Mouse (Mus musculus): ENCODE data around the gene Borcs5. TPM values are rescaled to one million over a fixed set of nuclear protein-coding genes. Genes with fewer than 3 reads are reported as not detected.
"Not testable (repeated sequence)": the region's sequence is repeated elsewhere in the genome, so short reads cannot be mapped to it uniquely, and the experiment has no call there.

The Borcs5 gene
- polyA plus RNA-seq, 1 experiment, result 7.1 TPM

DNA sequence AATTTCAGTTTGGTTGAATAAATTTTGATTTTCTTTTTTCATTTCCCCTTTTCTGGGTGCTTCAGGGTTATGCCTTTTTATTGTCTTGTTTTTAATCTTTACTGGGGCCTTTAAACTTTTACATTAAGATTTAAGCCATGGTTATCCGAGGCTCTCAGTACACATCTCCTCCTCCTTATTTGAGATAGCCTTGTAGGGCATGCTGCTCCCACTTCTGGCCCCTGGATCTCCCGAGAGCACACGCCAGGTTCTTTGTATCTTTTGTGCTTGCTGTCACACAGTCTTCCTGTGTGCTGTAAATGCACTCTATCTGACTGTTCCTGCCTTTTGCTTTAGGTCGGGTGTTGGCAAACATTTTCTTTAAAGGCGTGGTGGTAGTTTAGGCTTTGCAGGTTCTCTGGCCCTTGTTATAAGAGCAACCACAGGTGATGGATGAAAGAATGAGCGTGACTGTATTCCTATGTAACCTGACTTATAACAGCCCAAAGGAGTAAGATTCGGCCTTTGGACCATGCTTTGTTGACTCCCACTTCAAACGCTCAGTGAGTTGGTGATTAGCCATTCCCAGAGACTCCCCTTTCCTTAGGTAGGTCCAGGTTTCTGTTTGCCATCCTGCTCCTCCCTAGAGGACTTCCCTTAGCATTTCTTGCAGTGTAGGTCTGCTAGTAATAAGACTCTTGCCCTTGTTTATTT lies 21.6 kb downstream of the Borcs5 start:
- no peak overlapping the region for H3K27ac ChIP-seq (ENCODE audit: insufficient read depth, low read length)
- peaks cover 3% of the 10 kb centered on the region; the same call in 1 of the 2 replicates for H3K4me1 ChIP-seq (ENCODE audit: control insufficient read depth, insufficient read depth, low read length)
- TF ChIP-seq POLR2A (IDR thresholded peaks at IDR 0.05; ENCODE audit: low read depth, low read length) (no peak), CTCF (IDR thresholded peaks at IDR 0.05; ENCODE audit: borderline replicate concordance, insufficient read depth, low read length) (no peak)
- H3K4me3 ChIP-seq (ENCODE audit: insufficient read depth, low read length), result no peak overlapping the region

DNA sequence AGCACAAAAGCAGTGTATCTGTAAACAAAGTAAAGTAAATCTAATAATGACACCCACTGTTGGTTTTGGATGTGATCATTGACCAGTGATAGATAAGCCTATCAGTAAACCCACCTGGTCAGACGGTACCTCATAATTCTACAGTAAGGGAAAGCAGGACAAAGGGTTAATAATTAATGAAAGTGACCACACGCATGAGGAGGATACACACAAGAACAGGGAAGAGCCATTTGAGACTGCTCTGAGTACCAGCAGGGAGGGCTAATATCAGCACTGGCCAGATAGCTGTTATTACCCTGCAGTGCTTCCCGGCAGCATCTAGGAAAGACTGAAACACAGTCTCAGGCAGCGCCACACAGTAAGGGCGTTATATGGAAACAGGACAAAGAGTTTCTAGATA lies 25.3 kb downstream of the Borcs5 start:
- Histone ChIP-seq H3K27ac (ENCODE audit: insufficient read depth, low read length) (no peak overlapping the region), H3K4me3 (ENCODE audit: insufficient read depth, low read length) (no peak overlapping the region), H3K4me1 (ENCODE audit: control insufficient read depth, insufficient read depth, low read length) (peaks cover 3% of the 10 kb centered on the region; the same call in 1 of the 2 replicates)
- no peak for TF ChIP-seq POLR2A (IDR thresholded peaks at IDR 0.05; ENCODE audit: low read depth, low read length)

DNA sequence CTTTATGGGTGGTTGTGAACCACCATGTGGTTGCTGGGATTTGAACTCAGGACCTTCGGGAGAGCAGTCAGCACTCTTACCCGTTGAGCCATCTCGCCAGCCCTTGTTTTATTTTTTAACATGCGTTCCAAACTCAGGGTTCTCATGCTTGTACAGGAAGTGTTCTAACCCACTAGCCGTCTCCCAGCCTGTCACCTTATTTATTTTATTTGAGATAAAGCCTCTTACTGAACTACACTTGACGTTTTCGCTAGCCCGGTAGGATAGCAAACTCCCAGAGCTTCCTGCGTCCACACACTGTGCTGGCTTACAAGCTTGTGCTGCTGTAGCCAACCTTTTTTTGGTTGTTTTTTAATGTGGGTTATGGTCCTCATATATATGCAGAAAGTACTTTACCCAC lies 26.5 kb downstream of the Borcs5 start:
- Histone ChIP-seq H3K4me3 (ENCODE audit: insufficient read depth, low read length) (no peak overlapping the region), H3K27ac (ENCODE audit: insufficient read depth, low read length) (no peak overlapping the region), H3K4me1 (ENCODE audit: control insufficient read depth, insufficient read depth, low read length) (peaks cover 6% of the 10 kb centered on the region)
- TF ChIP-seq POLR2A (IDR thresholded peaks at IDR 0.05; ENCODE audit: low read depth, low read length) (no peak), CTCF (IDR thresholded peaks at IDR 0.05; ENCODE audit: borderline replicate concordance, insufficient read depth, low read length) (no peak)

- no peak overlapping the region for H3K4me3 ChIP-seq (ENCODE audit: insufficient read depth, low read length)
- TF ChIP-seq CTCF (IDR thresholded peaks at IDR 0.05; ENCODE audit: borderline replicate concordance, insufficient read depth, low read length), result no peak
- no peak for TF ChIP-seq POLR2A (IDR thresholded peaks at IDR 0.05; ENCODE audit: low read depth, low read length)
- H3K27ac ChIP-seq (ENCODE audit: insufficient read depth, low read length), result peak overlapping the region; percentile 78
- H3K4me1 ChIP-seq (ENCODE audit: control insufficient read depth, insufficient read depth, low read length), result peaks cover 16% of the 10 kb centered on the region
Measured at GRCm38 (mm10) chr6:134668519-134668918, 29.2 kb downstream of the Borcs5 start.

DNA sequence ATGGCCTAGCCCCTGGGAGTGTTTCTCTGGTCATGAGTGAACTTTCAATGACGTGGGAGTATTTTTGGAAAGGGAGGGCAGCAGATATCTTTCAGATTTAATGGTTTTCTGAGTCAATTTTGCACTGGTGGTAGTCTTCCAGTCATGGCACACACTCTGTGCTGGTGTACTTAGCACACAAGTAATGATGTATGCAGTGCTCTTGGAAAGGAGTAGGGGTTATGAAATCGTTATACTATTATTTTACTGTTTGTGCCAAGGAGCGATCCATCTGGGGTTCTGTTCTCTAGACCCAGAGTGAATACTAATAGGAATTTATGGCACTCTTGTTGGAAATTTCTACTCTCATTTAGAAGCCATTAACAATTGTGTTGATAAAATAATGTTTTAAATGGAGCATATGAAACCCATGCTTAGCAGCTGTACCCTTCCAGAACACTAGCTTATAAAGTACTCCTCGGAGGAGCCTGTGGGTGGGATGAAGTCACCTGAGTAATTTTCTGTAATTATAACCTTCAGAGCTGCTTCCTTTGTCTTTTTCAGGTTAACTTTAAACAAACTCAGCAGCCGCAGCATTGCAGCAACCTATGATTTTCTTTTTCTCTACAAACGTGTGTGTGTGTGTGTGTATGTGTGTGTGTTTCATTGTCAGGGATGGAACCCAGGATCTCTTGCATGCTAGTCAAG lies 30.0 kb downstream of the Borcs5 start:
- TF ChIP-seq POLR2A (IDR thresholded peaks at IDR 0.05; ENCODE audit: low read depth, low read length) (no peak), CTCF (IDR thresholded peaks at IDR 0.05; ENCODE audit: borderline replicate concordance, insufficient read depth, low read length) (no peak)
- Histone ChIP-seq H3K4me1 (ENCODE audit: control insufficient read depth, insufficient read depth, low read length) (peaks cover 16% of the 10 kb centered on the region), H3K27ac (ENCODE audit: insufficient read depth, low read length) (peak overlapping the region; percentile 78), H3K4me3 (ENCODE audit: insufficient read depth, low read length) (no peak overlapping the region)

GRCm38 (mm10) chr6:134670881-134671411 lies 31.6 kb downstream of the Borcs5 start:
- H3K4me1 ChIP-seq (ENCODE audit: control insufficient read depth, insufficient read depth, low read length), result peaks cover 16% of the 10 kb centered on the region
- peak overlapping the region; percentile 67 for H3K27ac ChIP-seq (ENCODE audit: insufficient read depth, low read length)
- no peak overlapping the region for H3K4me3 ChIP-seq (ENCODE audit: insufficient read depth, low read length)
- TF ChIP-seq CTCF (IDR thresholded peaks at IDR 0.05; ENCODE audit: borderline replicate concordance, insufficient read depth, low read length), result no peak
- TF ChIP-seq POLR2A (IDR thresholded peaks at IDR 0.05; ENCODE audit: low read depth, low read length), result no peak

GRCm38 (mm10) chr6:134673712-134674111 lies 34.4 kb downstream of the Borcs5 start:
- not testable (repeated sequence) for H3K4me3 ChIP-seq (ENCODE audit: insufficient read depth, low read length); H3K27ac ChIP-seq (ENCODE audit: insufficient read depth, low read length)
- peaks cover 16% of the 10 kb centered on the region for H3K4me1 ChIP-seq (ENCODE audit: control insufficient read depth, insufficient read depth, low read length)

- Histone ChIP-seq H3K27ac (ENCODE audit: insufficient read depth, low read length) (no peak overlapping the region), H3K4me3 (ENCODE audit: insufficient read depth, low read length) (no peak overlapping the region), H3K4me1 (ENCODE audit: control insufficient read depth, insufficient read depth, low read length) (peaks cover 2% of the 10 kb centered on the region; the same call in 1 of the 2 replicates)
- no peak for TF ChIP-seq CTCF (IDR thresholded peaks at IDR 0.05; ENCODE audit: borderline replicate concordance, insufficient read depth, low read length)
- TF ChIP-seq POLR2A (IDR thresholded peaks at IDR 0.05; ENCODE audit: low read depth, low read length), result no peak
Measured at GRCm38 (mm10) chr6:134677504-134677903, 38.2 kb downstream of the Borcs5 start.

GRCm38 (mm10) chr6:134678037-134678436 lies 38.7 kb downstream of the Borcs5 start:
- Histone ChIP-seq H3K4me3 (ENCODE audit: insufficient read depth, low read length) (no peak overlapping the region), H3K4me1 (ENCODE audit: control insufficient read depth, insufficient read depth, low read length) (no peaks in the 10 kb centered on the region), H3K27ac (ENCODE audit: insufficient read depth, low read length) (no peak overlapping the region)
- no peak for TF ChIP-seq POLR2A (IDR thresholded peaks at IDR 0.05; ENCODE audit: low read depth, low read length)
- TF ChIP-seq CTCF (IDR thresholded peaks at IDR 0.05; ENCODE audit: borderline replicate concordance, insufficient read depth, low read length), result no peak

DNA sequence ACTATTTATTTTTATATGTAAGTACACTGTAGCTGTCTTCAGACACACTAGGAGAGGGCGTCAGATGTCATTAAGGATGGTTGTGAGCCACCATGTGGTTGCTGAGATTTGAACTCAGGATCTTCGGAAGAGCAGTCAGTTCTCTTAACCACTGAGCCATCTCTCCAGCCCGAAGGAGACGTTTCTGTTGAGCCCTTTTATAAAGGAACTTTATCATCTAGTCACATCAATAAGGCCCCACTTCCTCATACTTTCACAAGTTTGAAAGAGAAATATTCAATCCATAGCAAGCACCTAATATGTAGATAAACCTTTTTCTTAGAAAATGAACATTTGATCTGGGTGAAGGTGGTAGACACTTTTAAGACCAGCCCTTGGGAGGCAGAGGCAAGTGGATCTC lies 40.0 kb downstream of the Borcs5 start:
- H3K4me3 ChIP-seq (ENCODE audit: insufficient read depth, low read length); H3K27ac ChIP-seq (ENCODE audit: insufficient read depth, low read length); H3K4me1 ChIP-seq (ENCODE audit: control insufficient read depth, insufficient read depth, low read length): not testable (repeated sequence)
